Mouse (Mus musculus): ENCODE results near the gene Hmg20b. TPM values are rescaled to one million over a fixed set of nuclear protein-coding genes. Genes with fewer than 3 reads are reported as not detected.

The Hmg20b gene
- polyA plus RNA-seq, 2 experiments = 92.9 to 135 TPM

- Histone ChIP-seq H3K27ac (replicated peaks; ENCODE audit: low read depth, low read length) (no peak overlapping the region), H3K36me3 (ENCODE audit: control insufficient read depth, insufficient read depth, low read length) (peaks cover 67% of the 10 kb centered on the region), H3K9ac (ENCODE audit: low read depth, low read length, severe bottlenecking) (no peak overlapping the region), H3K27me3 (ENCODE audit: control insufficient read depth, insufficient read depth, low read length) (peaks cover 26% of the 10 kb centered on the region), H3K4me2 (replicated peaks; ENCODE audit: low read depth, low read length, severe bottlenecking) (no peak overlapping the region), H3K4me3 (replicated peaks; ENCODE audit: low read length) (no peak overlapping the region), H3K4me1 (ENCODE audit: control insufficient read depth, insufficient read depth, low read length) (peaks cover 14% of the 10 kb centered on the region), H3K9me3 (ENCODE audit: control insufficient read depth, low read length) (no peaks in the 10 kb centered on the region)
- no peak for ATAC-seq (ENCODE audit: low FRiP score, low read depth)
- WGBS = 63% methylated on average over 6 of the region's 6 CpGs
- TF ChIP-seq POLR2A (IDR thresholded peaks at IDR 0.05; ENCODE audit: borderline replicate concordance, extremely low read depth, insufficient read depth, insufficient read length) = no peak
- no peak for DNase-seq (ENCODE audit: low spot score)
Measured at GRCm38 (mm10) chr10:81367207-81367495, 16.9 kb upstream of the Hmg20b start.

GRCm38 (mm10) chr10:81366477-81367206, 16.4 kb upstream of the Hmg20b start:
- DNase-seq (ENCODE audit: low spot score) (no peak), ATAC-seq (ENCODE audit: low FRiP score, low read depth) (no peak)
- peaks cover 14% of the 10 kb centered on the region for H3K4me1 ChIP-seq (ENCODE audit: control insufficient read depth, insufficient read depth, low read length)
- WGBS = 91% methylated on average over 6 of the region's 6 CpGs
- no peak for TF ChIP-seq POLR2A (IDR thresholded peaks at IDR 0.05; ENCODE audit: borderline replicate concordance, extremely low read depth, insufficient read depth, insufficient read length)
- peaks cover 26% of the 10 kb centered on the region for H3K27me3 ChIP-seq (ENCODE audit: control insufficient read depth, insufficient read depth, low read length)
- no peak overlapping the region for H3K4me3 ChIP-seq (replicated peaks; ENCODE audit: low read length)
- H3K27ac ChIP-seq (replicated peaks; ENCODE audit: low read depth, low read length) = no peak overlapping the region
- H3K36me3 ChIP-seq (ENCODE audit: control insufficient read depth, insufficient read depth, low read length) = peaks cover 63% of the 10 kb centered on the region
- H3K9ac ChIP-seq (ENCODE audit: low read depth, low read length, severe bottlenecking) = no peak overlapping the region
- H3K4me2 ChIP-seq (replicated peaks; ENCODE audit: low read depth, low read length, severe bottlenecking) = no peak overlapping the region
- H3K9me3 ChIP-seq (ENCODE audit: control insufficient read depth, low read length) = no peaks in the 10 kb centered on the region

DNA sequence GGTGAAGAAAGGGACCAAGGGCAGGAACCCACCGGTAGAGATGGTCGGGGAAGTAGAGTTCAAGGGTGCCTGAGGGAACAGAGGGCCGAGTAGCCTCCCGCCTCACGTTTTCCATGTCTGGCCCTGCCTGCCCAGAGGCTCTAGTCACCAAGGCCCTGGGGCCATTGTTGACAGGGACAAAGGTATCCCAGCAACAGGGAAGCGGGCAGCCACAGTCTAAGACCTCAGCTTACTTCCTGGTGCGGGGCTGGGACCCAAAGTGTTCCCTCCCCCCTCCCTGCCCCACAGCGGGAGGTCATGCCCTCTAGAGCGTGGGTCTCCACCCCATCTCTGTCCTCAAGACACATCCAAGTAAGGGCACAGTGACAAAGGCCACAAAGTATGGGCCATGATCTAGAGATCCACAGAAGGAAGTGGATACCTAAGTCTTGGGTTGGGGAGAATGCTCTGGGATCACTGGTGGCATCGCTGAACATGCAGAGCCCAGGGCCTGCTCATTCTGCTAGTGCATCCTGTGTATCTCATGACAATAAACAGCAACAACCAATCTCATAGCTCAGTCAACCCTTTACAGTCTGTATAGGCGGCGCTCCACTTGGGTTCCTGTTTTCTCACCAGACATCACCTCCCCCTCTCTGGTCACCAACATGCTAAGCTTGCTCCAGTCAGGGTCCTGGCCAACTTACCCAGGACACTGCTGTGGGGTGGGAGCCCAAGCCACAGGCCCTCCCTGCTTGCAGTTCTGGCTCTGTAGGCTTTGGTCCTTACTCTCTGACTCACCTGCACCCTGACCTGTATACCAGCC, 15.6 kb upstream of the Hmg20b start, which contains the start of gene 4930404N11Rik:
TSS of gene 4930404N11Rik (minus strand) at position 145 of the 805 bp plus-strand sequence.
- WGBS = 32% methylated on average over 12 of the region's 12 CpGs
- DNase-seq (ENCODE audit: low spot score) (no peak), ATAC-seq (ENCODE audit: low FRiP score, low read depth) (no peak)
- TF ChIP-seq POLR2A (IDR thresholded peaks at IDR 0.05; ENCODE audit: borderline replicate concordance, extremely low read depth, insufficient read depth, insufficient read length) = no peak
- peaks cover 14% of the 10 kb centered on the region for H3K4me1 ChIP-seq (ENCODE audit: control insufficient read depth, insufficient read depth, low read length)
- peaks cover 26% of the 10 kb centered on the region for H3K27me3 ChIP-seq (ENCODE audit: control insufficient read depth, insufficient read depth, low read length)
- peak within 1 kb of the TSS; percentile 30 for H3K4me3 ChIP-seq (replicated peaks; ENCODE audit: low read length)
- no peaks in the 10 kb centered on the region for H3K9me3 ChIP-seq (ENCODE audit: control insufficient read depth, low read length)
- no peak within 1 kb of the TSS for H3K27ac ChIP-seq (replicated peaks; ENCODE audit: low read depth, low read length)
- 0 out of 2 replicates have a peak within 1 kb of the TSS, but pooled peaks have one; percentile 43 for H3K9ac ChIP-seq (ENCODE audit: low read depth, low read length, severe bottlenecking)
- H3K4me2 ChIP-seq (replicated peaks; ENCODE audit: low read depth, low read length, severe bottlenecking) = peak within 1 kb of the TSS; percentile 56
- H3K36me3 ChIP-seq (ENCODE audit: control insufficient read depth, insufficient read depth, low read length) = peaks cover 55% of the 10 kb centered on the region

GRCm38 (mm10) chr10:81365073-81365472, 14.8 kb upstream of the Hmg20b start:
- 36% methylated on average over 4 of the region's 4 CpGs for WGBS
- peaks cover 26% of the 10 kb centered on the region for H3K27me3 ChIP-seq (ENCODE audit: control insufficient read depth, insufficient read depth, low read length)
- H3K4me1 ChIP-seq (ENCODE audit: control insufficient read depth, insufficient read depth, low read length) = peaks cover 14% of the 10 kb centered on the region
- 0 out of 2 replicates have a peak overlapping the region, but pooled peaks have one; percentile 56 for H3K4me2 ChIP-seq (replicated peaks; ENCODE audit: low read depth, low read length, severe bottlenecking)
- DNase-seq (ENCODE audit: low spot score) (no peak), ATAC-seq (ENCODE audit: low FRiP score, low read depth) (no peak)
- H3K4me3 ChIP-seq (replicated peaks; ENCODE audit: low read length) = peak overlapping the region; percentile 30
- H3K9ac ChIP-seq (ENCODE audit: low read depth, low read length, severe bottlenecking) = no peak overlapping the region
- TF ChIP-seq POLR2A (IDR thresholded peaks at IDR 0.05; ENCODE audit: borderline replicate concordance, extremely low read depth, insufficient read depth, insufficient read length) = no peak
- H3K27ac ChIP-seq (replicated peaks; ENCODE audit: low read depth, low read length) = no peak overlapping the region
- H3K9me3 ChIP-seq (ENCODE audit: control insufficient read depth, low read length) = no peaks in the 10 kb centered on the region
- peaks cover 51% of the 10 kb centered on the region for H3K36me3 ChIP-seq (ENCODE audit: control insufficient read depth, insufficient read depth, low read length)

DNA sequence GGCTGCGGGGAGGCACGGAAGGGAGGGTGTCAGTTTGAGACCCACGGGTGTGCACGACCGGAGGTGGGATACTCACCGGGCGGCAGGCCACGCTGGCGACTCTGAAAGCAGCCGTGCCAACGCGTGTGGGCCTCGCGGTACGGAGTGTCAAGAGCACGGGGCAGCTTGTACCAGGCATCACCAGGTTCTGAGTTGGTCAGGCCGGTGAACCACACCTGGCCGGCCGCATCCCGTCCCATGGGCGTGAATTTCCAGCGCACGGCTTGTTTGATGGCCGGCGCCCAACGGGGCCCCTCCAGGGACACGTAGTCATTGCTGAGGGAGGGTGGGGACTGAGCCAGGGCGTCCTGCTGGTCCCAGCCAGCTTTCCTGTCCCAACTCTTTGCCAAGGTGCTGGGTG, 14.4 kb upstream of the Hmg20b start:
- Histone ChIP-seq H3K4me1 (ENCODE audit: control insufficient read depth, insufficient read depth, low read length) (peaks cover 14% of the 10 kb centered on the region), H3K27ac (replicated peaks; ENCODE audit: low read depth, low read length) (no peak overlapping the region), H3K9me3 (ENCODE audit: control insufficient read depth, low read length) (no peaks in the 10 kb centered on the region), H3K27me3 (ENCODE audit: control insufficient read depth, insufficient read depth, low read length) (peaks cover 26% of the 10 kb centered on the region), H3K4me3 (replicated peaks; ENCODE audit: low read length) (peak overlapping the region; percentile 30), H3K4me2 (replicated peaks; ENCODE audit: low read depth, low read length, severe bottlenecking) (peak overlapping the region; percentile 56), H3K36me3 (ENCODE audit: control insufficient read depth, insufficient read depth, low read length) (peaks cover 50% of the 10 kb centered on the region), H3K9ac (ENCODE audit: low read depth, low read length, severe bottlenecking) (peak overlapping the region; percentile 43; the same call in 1 of the 2 replicates)
- ATAC-seq (ENCODE audit: low FRiP score, low read depth) (no peak), DNase-seq (ENCODE audit: low spot score) (no peak)
- no peak for TF ChIP-seq POLR2A (IDR thresholded peaks at IDR 0.05; ENCODE audit: borderline replicate concordance, extremely low read depth, insufficient read depth, insufficient read length)
- 13% methylated on average over 28 of the region's 28 CpGs for WGBS

Measured in limb, embryonic 14.5 days (tissue).